Mouse (Mus musculus) MEL (cell line): ENCODE data around the gene Prtn3. TPM values are rescaled to one million over a fixed set of nuclear protein-coding genes. Genes with fewer than 3 reads are reported as not detected.

Experiments used
- DNase-seq: peaks from one replicate; pipeline ENCODE4 v3.0.0; 2011; ENCODE audit warnings: low read depth, low spot score
- H3K27ac ChIP-seq: 2 replicates; pipeline ENCODE4 v1.5.1; 2012; ENCODE audit warnings: low read depth, mild to moderate bottlenecking, control low read depth, low read length, moderate library complexity; ENCODE audit not compliant: control insufficient read depth
- H3K27me3 ChIP-seq, 2 experiments: fragments of 150-350 bp in 1 of 2; sonication (generic) in 1 of 2; 2 replicates each; pipeline ENCODE4 v1.6.1; 2012; ENCODE audit warnings: low read length in 2 of 2, mild to moderate bottlenecking in 2 of 2, improper control_type of control experiment in 1 of 2, moderate library complexity in 1 of 2; ENCODE audit not compliant: insufficient read depth in 2 of 2, control insufficient read depth in 1 of 2
- H3K36me3 ChIP-seq, 2 experiments: 2 replicates each; pipeline ENCODE4 v1.6.1; 2012 to 2014; ENCODE audit warnings: low read length in 2 of 2, improper control_type of control experiment in 1 of 2, inconsistent platforms in 1 of 2, mild to moderate bottlenecking in 1 of 2; ENCODE audit not compliant: insufficient read depth in 2 of 2, control insufficient read depth in 1 of 2
- H3K4me1 ChIP-seq, 2 experiments: fragments of 150-350 bp in 1 of 2; sonication (generic) in 1 of 2; 2 replicates each; pipeline ENCODE4 v1.6.1; 2012; ENCODE audit warnings: low read length in 2 of 2, improper control_type of control experiment in 1 of 2, mild to moderate bottlenecking in 1 of 2; ENCODE audit not compliant: insufficient read depth in 2 of 2, control insufficient read depth in 1 of 2
- H3K4me3 ChIP-seq, 2 experiments: fragments of 150-350 bp in 1 of 2; sonication (generic) in 1 of 2; 2 replicates each; pipeline ENCODE4 v1.5.1; 2012; ENCODE audit warnings: low read depth in 2 of 2, low read length in 2 of 2, mild to moderate bottlenecking in 2 of 2, moderate library complexity in 2 of 2, control low read depth in 1 of 2, improper control_type of control experiment in 1 of 2; ENCODE audit not compliant: control insufficient read depth in 1 of 2, insufficient read depth in 1 of 2
- H3K79me2 ChIP-seq: 2 replicates; pipeline ENCODE4 v1.6.1; 2012; ENCODE audit warnings: mild to moderate bottlenecking, low read length, moderate library complexity; ENCODE audit not compliant: control insufficient read depth, poor library complexity, insufficient read depth
- H3K9ac ChIP-seq: 2 replicates; pipeline ENCODE4 v1.6.1; 2012; ENCODE audit warnings: low read depth, mild to moderate bottlenecking, control low read depth, low read length, moderate library complexity; ENCODE audit not compliant: control insufficient read depth, poor library complexity, severe bottlenecking
- H3K9me3 ChIP-seq: fragments of 150-350 bp; sonication (generic); replicated peaks from 2 replicates; pipeline ENCODE4 v1.6.1; 2012; ENCODE audit warnings: mild to moderate bottlenecking, low read length, improper control_type of control experiment, moderate library complexity; ENCODE audit not compliant: insufficient read depth
- BHLHE40 ChIP-seq: IDR thresholded peaks from 2 replicates; pipeline ENCODE4 v1.6.1; 2012; ENCODE audit warnings: low read depth, mild to moderate bottlenecking, inconsistent platforms, low read length, improper control_type of control experiment, borderline replicate concordance
- E2F4 ChIP-seq: IDR thresholded peaks from 2 replicates; pipeline ENCODE4 v1.6.1; 2011; ENCODE audit warnings: low read depth, low read length, improper control_type of control experiment, borderline replicate concordance
- EP300 ChIP-seq, 2 experiments: IDR thresholded peaks; 2 replicates each; pipeline ENCODE4 v1.6.1; 2011; ENCODE audit warnings: improper control_type of control experiment in 2 of 2, low read length in 2 of 2, low read depth in 1 of 2, mild to moderate bottlenecking in 1 of 2
- ETS1 ChIP-seq: IDR thresholded peaks from 2 replicates; pipeline ENCODE4 v1.6.1; 2012; ENCODE audit warnings: low read depth, mild to moderate bottlenecking, inconsistent platforms, low read length, improper control_type of control experiment, moderate library complexity
- HCFC1 ChIP-seq: IDR thresholded peaks from 2 replicates; pipeline ENCODE4 v1.6.1; 2012; ENCODE audit warnings: low read depth, mild to moderate bottlenecking, inconsistent platforms, low read length, improper control_type of control experiment, moderate library complexity
- JUND ChIP-seq: IDR thresholded peaks from 2 replicates; pipeline ENCODE4 v1.6.1; 2011; ENCODE audit warnings: low read depth, mild to moderate bottlenecking, improper control_type of control experiment, low read length
- MAX ChIP-seq: IDR thresholded peaks from 2 replicates; pipeline ENCODE4 v1.6.1; 2011; ENCODE audit warnings: low read length, improper control_type of control experiment
- MAZ ChIP-seq: IDR thresholded peaks from 2 replicates; pipeline ENCODE4 v1.6.1; 2012; ENCODE audit warnings: low read depth, mild to moderate bottlenecking, inconsistent platforms, low read length, improper control_type of control experiment
- MYB ChIP-seq: IDR thresholded peaks from 2 replicates; pipeline ENCODE4 v1.6.1; 2011; ENCODE audit warnings: mild to moderate bottlenecking, low read depth, low read length, improper control_type of control experiment
- MYC ChIP-seq: IDR thresholded peaks from 2 replicates; pipeline ENCODE4 v1.6.1; 2011; ENCODE audit warnings: low read depth, mild to moderate bottlenecking, low read length, improper control_type of control experiment, moderate library complexity
- NRF1 ChIP-seq: IDR thresholded peaks from 2 replicates; pipeline ENCODE4 v1.6.1; 2014; ENCODE audit warnings: low read depth, mild to moderate bottlenecking, inconsistent platforms, low read length, improper control_type of control experiment, moderate library complexity; ENCODE audit not compliant: poor library complexity, insufficient read depth, severe bottlenecking
- POLR2AphosphoS2 ChIP-seq: IDR thresholded peaks from 2 replicates; pipeline ENCODE4 v1.6.1; 2011; ENCODE audit warnings: low read length, improper control_type of control experiment
- RAD21 ChIP-seq: IDR thresholded peaks from 2 replicates; pipeline ENCODE4 v1.6.1; 2011; ENCODE audit warnings: mild to moderate bottlenecking, low read depth, low read length, improper control_type of control experiment
- RCOR1 ChIP-seq: IDR thresholded peaks from 2 replicates; pipeline ENCODE4 v1.6.1; 2012; ENCODE audit warnings: low read depth, mild to moderate bottlenecking, inconsistent platforms, low read length, improper control_type of control experiment
- SIN3A ChIP-seq: IDR thresholded peaks from 2 replicates; pipeline ENCODE4 v1.6.1; 2012; ENCODE audit warnings: low read length, improper control_type of control experiment, inconsistent platforms
- SMC3 ChIP-seq: IDR thresholded peaks from 2 replicates; pipeline ENCODE4 v1.6.1; 2011; ENCODE audit warnings: low read depth, low read length, improper control_type of control experiment
- UBTF ChIP-seq: IDR thresholded peaks from 2 replicates; pipeline ENCODE4 v1.6.1; 2012; ENCODE audit warnings: low read depth, mild to moderate bottlenecking, inconsistent platforms, low read length, improper control_type of control experiment, moderate library complexity, borderline replicate concordance; ENCODE audit not compliant: insufficient read depth
- USF2 ChIP-seq, 2 experiments: IDR thresholded peaks; 2 replicates each; pipeline ENCODE4 v1.6.1; 2011 to 2012; ENCODE audit warnings: improper control_type of control experiment in 2 of 2, low read length in 2 of 2, borderline replicate concordance in 1 of 2, inconsistent platforms in 1 of 2, low read depth in 1 of 2, mild to moderate bottlenecking in 1 of 2; ENCODE audit not compliant: insufficient read depth in 1 of 2
- ZMIZ1 ChIP-seq: IDR thresholded peaks from 2 replicates; pipeline ENCODE4 v1.6.1; 2012; ENCODE audit warnings: low read depth, mild to moderate bottlenecking, inconsistent platforms, low read length, improper control_type of control experiment, moderate library complexity
- polyA plus RNA-seq, 2 experiments: library from polyadenylated mRNA; stranded (reverse) in 1 of 2; unstranded in 1 of 2; fragments of >175 nt in 1 of 2; fragments of >200 nt in 1 of 2; gene quantifications; 2 replicates each; pipeline versions ENCODE4 v1.2.1 to v1.2.4; 2012; ENCODE audit warnings: low replicate concordance in 2 of 2, low read depth in 1 of 2; ENCODE audit not compliant: insufficient read length in 2 of 2, insufficient read depth in 1 of 2, missing spikeins in 1 of 2
- total RNA-seq: library from RNA; depleted of rRNA; stranded (reverse); fragments of 300-350 nt; gene quantifications from 2 replicates; pipeline ENCODE4 v1.2.3, GENCODE M21; 2012

Gene Prtn3
- total and polyA plus RNA-seq, 3 experiments: 11.2 to 31.5 TPM; not detected in 1

DNA sequence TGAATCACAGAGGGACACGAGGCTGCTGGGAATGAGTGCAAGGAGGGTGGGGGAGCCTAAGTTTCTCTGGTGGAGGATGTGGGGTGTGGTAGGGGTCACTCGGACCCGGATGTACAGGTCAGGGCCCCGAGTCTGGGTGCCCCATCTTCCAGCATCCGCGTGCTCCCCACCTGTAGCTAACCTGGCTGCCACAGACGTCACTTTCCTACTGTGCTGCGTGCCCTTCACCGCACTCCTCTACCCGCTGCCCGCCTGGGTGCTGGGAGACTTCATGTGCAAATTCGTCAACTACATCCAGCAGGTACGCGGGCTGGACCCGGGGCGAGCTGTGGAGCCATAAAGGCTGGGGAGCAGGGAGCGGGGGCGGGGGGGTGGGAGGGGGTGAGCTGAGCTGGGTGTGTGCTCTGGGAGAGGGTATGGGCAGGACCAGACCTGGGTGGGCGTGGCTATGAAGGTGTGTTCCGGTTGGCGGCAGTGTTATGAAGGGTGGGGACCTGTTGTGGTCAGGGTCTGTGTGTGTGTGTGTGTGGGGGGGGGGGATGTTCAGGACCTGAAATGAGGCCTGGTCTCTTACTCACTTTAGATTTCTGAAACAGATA is 45.1 kb downstream of the Prtn3 start:
- H3K4me3 ChIP-seq: peak overlapping the region; percentile 64 to 99

DNA sequence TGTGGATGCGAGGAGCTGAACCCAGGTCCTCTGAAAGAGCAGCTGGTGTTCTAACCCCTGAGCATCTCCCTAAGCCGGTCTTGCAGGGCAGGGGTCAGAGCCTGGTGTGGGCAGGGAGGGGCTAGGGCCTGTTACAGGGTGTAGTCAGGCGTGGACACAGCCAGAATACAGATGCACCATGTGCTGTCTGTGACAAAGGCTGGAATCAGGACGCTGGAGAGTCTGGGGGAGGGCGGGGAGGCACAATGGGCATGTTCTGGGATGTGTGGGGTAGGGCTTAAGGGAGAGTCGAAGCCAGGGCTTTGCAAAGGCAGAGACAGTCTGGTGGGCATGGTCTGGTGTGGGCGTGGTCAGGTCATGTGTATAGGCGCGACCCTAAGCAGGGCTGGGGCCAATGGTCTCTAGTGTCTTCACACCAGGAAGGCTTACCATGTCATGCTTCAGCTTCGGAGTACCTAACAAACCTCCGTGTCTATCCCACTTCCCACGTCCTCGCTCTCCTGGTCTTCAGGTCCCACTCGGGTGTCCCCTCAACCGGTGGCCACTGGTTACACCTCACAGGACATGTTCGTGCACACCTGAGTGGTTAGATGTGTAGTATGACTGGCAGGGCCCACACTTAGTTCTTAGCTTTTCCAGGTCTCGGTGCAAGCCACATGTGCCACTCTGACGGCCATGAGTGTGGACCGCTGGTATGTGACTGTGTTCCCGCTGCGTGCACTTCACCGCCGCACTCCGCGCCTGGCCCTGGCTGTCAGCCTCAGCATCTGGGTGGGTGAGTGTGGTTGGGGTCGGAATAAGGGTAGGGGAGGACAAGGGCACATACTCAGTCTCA is 46.0 kb downstream of the Prtn3 start:
- DNase-seq: no peak
- Histone ChIP-seq H3K36me3 (no peaks in the 10 kb centered on the region; a peak in 2 of 4 replicates), H3K27ac (no peak overlapping the region), H3K4me3 (no peak overlapping the region), H3K27me3 (no peaks in the 10 kb centered on the region), H3K9ac (no peak overlapping the region), H3K4me1 (peaks cover 8% of the 10 kb centered on the region in 2 experiments), H3K79me2 (peaks cover 19% of the 10 kb centered on the region)
- TF ChIP-seq SIN3A (0 out of 2 replicates have a peak, but pooled peaks have one; percentile 1), EP300 (IDR thresholded peaks at IDR 0.05; ENCODE audit: low read depth in 1 of 2, low read length in 2 of 2) (no peak), ZMIZ1 (no peak)
- TF ChIP-seq, all 39 proteins: peak for 1
- H3K9me3 ChIP-seq: no peaks in the 10 kb centered on the region

More for the DNA sequence above, 45.1 kb downstream of the Prtn3 start:
- Histone ChIP-seq H3K4me1 (peaks cover 11 to 16% of the 10 kb centered on the region in 2 experiments), H3K9me3 (no peaks in the 10 kb centered on the region), H3K79me2 (peaks cover 19% of the 10 kb centered on the region), H3K27me3 (no peaks in the 10 kb centered on the region), H3K27ac (peak overlapping the region; percentile 40), H3K9ac (peak overlapping the region; percentile 80), H3K36me3 (peaks cover 0 to 4% of the 10 kb centered on the region in 2 experiments; a peak in 2 of 4 replicates)
- DNase-seq: peak; percentile 59
- TF ChIP-seq SIN3A (no peak), JUND (no peak), BHLHE40 (no peak)

DNA sequence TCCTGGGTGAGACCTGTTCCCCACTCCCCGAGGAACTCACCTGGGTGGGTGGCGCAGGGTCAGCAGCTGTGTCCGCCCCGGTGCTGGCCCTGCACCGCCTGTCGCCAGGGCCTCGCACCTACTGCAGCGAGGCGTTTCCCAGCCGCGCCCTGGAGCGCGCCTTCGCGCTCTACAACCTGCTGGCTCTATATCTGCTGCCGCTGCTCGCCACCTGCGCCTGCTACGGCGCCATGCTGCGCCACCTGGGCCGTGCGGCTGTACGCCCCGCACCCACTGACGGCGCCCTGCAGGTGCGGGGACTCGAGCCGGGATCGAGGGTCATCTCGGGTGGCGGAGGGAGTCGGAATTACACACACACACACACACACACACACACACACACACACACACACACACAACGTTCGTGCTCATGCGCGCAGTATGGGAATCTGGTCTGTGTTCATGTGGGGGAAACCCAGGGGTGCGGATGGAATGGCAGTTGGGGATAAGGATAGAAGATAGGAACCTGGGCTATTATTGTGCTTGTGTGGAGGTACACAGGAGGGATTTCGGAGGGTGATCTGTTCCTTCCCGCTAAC is 46.8 kb downstream of the Prtn3 start, which contains the start of gene R3hdm4:
R3hdm4 (minus strand) TSS at position 251 of the 578 bp plus-strand sequence.
- Histone ChIP-seq H3K36me3 (no peaks in the 10 kb centered on the region; a peak in 2 of 4 replicates), H3K9ac (no peak within 1 kb of the TSS), H3K79me2 (peaks cover 14% of the 10 kb centered on the region), H3K27ac (no peak within 1 kb of the TSS), H3K27me3 (no peaks in the 10 kb centered on the region), H3K9me3 (no peaks in the 10 kb centered on the region), H3K4me1 (peaks cover 5 to 6% of the 10 kb centered on the region in 2 experiments), H3K4me3 (no peak within 1 kb of the TSS)
- TF ChIP-seq UBTF (no peak), ZMIZ1 (no peak), E2F4 (no peak), MYC (no peak), HCFC1 (no peak), MYB (no peak), JUND (no peak), SIN3A (no peak), BHLHE40 (no peak), SMC3 (no peak), RAD21 (no peak), RCOR1 (no peak), MAZ (no peak), POLR2AphosphoS2 (no peak), MAX (no peak), NRF1 (no peak), ETS1 (no peak), USF2 (IDR thresholded peaks at IDR 0.05; ENCODE audit: borderline replicate concordance in 1 of 2, insufficient read depth in 1 of 2, low read depth in 1 of 2, low read length in 2 of 2) (no peak)
- DNase-seq: no peak
